Mouse (Mus musculus): Measurements from ENCODE around the gene Zfp518b.

DNA sequence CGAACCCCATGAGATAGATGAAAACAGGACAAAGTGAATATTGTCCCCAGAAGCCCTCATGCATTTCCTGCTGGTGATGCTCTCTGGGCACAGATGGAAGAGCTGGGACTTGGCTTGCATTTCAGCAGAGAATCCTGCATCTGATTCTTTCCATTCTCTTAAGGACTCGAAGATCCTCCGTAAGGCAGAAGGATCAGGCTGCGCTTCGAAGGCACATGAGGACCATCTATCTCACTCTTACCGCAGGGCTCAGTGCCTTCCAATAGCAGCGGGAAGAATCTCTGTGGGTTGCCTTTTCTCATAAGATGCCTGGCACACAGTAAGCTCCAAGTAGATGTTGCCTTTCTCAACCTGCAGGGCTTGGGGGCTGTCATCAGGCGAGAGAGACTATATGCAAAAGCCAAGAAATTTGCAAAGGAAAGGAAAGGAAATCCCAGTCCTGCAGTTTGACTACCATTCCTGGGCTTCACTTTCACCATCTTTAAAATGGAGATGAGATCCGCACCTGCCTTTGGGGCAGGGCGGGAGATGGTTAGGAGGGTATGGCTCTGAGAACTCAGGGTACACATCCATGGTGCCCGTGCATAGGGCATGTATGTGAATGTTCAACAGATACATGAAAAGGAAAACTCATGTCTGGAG is 24.4 kb upstream of the Zfp518b start:
- TF ChIP-seq TAL1 (IDR thresholded peaks at IDR 0.05; ENCODE audit: low read length) = no peak
- TF ChIP-seq GATA1 (IDR thresholded peaks at IDR 0.05; ENCODE audit: low read length) = no peak

All from erythroblast, embryonic 14.5 days (primary cell).